ENCODE assay signal across 8 mouse cellular contexts in the genomic region with DNA sequence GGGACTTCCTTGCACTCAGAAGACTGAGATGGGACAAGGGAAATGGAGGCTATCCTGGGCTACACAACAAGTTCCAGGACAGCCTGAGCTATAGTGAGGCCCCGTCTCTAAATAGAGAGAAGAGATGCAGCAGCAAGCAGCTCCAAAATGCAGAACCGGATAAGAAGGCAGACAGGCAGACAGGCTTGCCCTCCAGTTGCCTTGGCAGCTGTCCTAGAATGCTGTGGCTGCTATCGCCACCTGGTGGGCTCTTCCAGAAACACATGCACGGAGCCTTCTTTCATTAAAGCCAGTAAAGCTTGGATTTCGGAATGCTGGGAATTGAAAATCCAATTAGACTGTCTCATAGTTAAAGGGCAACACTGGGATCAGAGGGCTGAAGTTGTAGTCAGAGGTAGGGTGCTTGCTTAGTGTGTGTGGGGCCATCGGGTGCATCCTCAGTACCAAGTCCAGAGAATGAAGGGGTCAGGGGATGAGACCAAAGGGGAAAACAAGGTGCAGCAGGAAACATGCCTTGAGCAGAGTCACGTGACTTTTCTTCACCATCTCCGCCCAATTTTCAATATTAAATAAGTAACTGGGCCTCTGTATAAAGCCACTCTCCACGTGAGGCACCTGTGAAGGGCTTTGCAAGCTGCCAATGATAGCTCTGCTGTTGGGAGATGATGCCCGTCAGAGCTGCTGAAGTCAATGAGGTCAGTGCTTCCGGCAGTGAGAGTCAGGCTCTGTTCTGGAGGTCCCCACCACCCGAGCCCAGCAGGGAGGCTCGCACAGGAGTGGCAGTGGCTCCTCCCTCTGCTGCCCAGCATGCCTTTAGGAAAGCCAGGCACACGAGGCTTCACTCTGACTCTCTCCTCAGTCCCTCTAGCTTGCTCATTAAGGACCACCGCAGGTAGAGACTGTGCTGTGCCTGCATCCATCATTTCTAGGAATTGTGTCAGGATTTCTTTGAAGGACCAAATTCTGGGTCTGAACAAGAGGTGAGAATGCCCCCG.
DNase-seq lines count a peak whose midpoint lies in the region; ATAC-seq and TF ChIP-seq lines count a peak whose summit lies in the region.

No protein-coding gene starts in this region.

- peaks cover 23% of the 10 kb centered on the region for H3K4me1 ChIP-seq in hindbrain, embryonic 16.5 days (ENCODE audit: control insufficient read depth, insufficient read depth, low read depth, low read length)

- no peak overlapping the region for H3K4me2 ChIP-seq in hindbrain, embryonic 16.5 days (ENCODE audit: low read length)

- no peaks in the 10 kb centered on the region for H3K27me3 ChIP-seq in hindbrain, embryonic 16.5 days (replicated peaks; ENCODE audit: control insufficient read depth, insufficient read depth, low read length)

- intact Hi-C loops in gastrocnemius, adult 2 months (cut with DNase I), result loop anchor here (1.0 to 5.0 kb wide), 4 partner anchors 23 to 155 kb away; no protein-coding TSS in a partner anchor

- H3K4me3 ChIP-seq in gastrocnemius, adult 2 months, result no peak overlapping the region
- H3K4me3 ChIP-seq in hindbrain, embryonic 16.5 days (ENCODE audit: low read length), result no peak overlapping the region

- H3K27ac ChIP-seq in gastrocnemius, adult 2 months, result no peak overlapping the region
- 0 out of 2 replicates have a peak overlapping the region, but pooled peaks have one; percentile 5 for H3K27ac ChIP-seq in hindbrain, embryonic 16.5 days (ENCODE audit: low read depth, low read length)

- no peaks in the 10 kb centered on the region for H3K9me3 ChIP-seq in hindbrain, embryonic 16.5 days (ENCODE audit: control insufficient read depth, low read length)

- WGBS in hindbrain, embryonic 16.5 days, result 19% methylated on average over 16 of the region's 16 CpGs

- peak; percentile 82 for DNase-seq in adipocyte (ENCODE audit: low spot score)
- peak; percentile 80 for DNase-seq in gastrocnemius, adult 2 months
- peak; percentile 75 to 82 for DNase-seq in layer of hippocampus, postnatal 25 days (ENCODE audit: extremely low spot score in 1 of 2, low spot score in 1 of 2)
- peak; percentile 86 for DNase-seq in right cerebral cortex, adult 18-20 months
- peak; percentile 75 for DNase-seq in urinary bladder, postnatal 14 days (ENCODE audit: low spot score)

- H3K9ac ChIP-seq in hindbrain, embryonic 16.5 days (ENCODE audit: low read depth, low read length), result no peak overlapping the region; the same call in 1 of the 2 replicates

- H3K36me3 ChIP-seq in hindbrain, embryonic 16.5 days (ENCODE audit: control insufficient read depth, insufficient read depth, low read length), result no peaks in the 10 kb centered on the region

- peak; percentile 92 for ATAC-seq in common myeloid progenitor, adult 5-6 weeks (replicated peaks; ENCODE audit: low read depth, poor library complexity, severe bottlenecking)
- peak; percentile 48 for ATAC-seq in hindbrain, embryonic 16.5 days
- ATAC-seq in megakaryocyte, adult 5-6 weeks (ENCODE audit: poor library complexity, severe bottlenecking), result peak; percentile 90

- peak; percentile 96 for TF ChIP-seq CTCF in gastrocnemius, adult 2 months (IDR thresholded peaks at IDR 0.05)
